Mouse (Mus musculus) urinary bladder, adult 18-20 months (tissue): ENCODE results near the gene Npas4.

Experiments used
- DNase-seq, 2 experiments: peaks; one replicate each; pipeline ENCODE4 v3.0.0; 2022; ENCODE audit warnings: low spot score in 2 of 2, mixed read lengths in 2 of 2

The Npas4 gene

GRCm38 (mm10) chr19:4992904-4993303 is 2.8 kb upstream of the Npas4 start:
- peak; percentile 30 to 59 for DNase-seq

GRCm38 (mm10) chr19:4992371-4992770 is 2.3 kb upstream of the Npas4 start:
- DNase-seq: no peak

DNA sequence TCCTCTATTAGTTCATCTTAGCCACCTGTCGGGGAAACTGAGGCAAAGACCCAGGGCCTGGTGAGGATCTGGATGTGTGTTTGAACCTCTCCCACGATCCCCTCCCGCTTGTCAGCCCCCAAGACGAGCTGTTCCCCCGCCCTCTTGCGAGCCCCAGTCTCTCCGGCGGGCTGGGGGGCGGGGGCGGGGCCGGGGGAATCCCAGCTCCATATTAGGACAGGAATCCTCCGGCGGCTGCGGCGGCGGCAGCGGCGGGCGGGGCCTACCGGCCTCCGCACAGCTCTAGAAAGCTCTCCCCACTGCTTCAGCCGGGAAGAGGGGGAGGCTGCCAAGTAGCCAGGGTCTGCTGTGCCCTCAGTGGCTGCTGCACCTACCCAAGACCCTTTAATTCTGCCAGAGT is 600 bp upstream of the Npas4 start:
- DNase-seq: no peak

- DNase-seq: no peak
Observed at GRCm38 (mm10) chr19:4989434-4990255, 471 bp downstream of the Npas4 start.

DNA sequence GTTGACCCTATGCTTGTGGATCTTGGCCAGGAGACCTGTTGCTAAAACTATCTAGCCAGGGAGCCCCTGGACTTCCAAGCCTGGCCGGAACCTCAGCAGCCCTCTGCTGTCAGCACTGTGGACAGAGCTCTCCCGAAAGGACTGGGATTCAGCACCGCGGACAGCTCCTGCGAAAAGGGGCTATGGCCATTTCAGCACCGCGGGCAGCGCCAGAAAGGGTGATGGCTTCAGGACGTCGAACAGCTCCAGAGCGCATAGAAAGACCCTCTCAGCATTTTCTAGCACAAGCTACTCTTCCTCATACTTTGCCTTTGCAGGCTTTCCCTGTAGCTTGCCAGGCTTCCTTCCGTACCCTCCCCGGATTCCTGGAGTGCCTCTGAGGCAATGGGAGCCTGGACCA is 1.1 kb downstream of the Npas4 start:
- DNase-seq: peak; percentile 81 to 96

GRCm38 (mm10) chr19:4981767-4982166 is 8.3 kb downstream of the Npas4 start:
- peak in 1 of 2 experiments; percentile 4 for DNase-seq

DNA sequence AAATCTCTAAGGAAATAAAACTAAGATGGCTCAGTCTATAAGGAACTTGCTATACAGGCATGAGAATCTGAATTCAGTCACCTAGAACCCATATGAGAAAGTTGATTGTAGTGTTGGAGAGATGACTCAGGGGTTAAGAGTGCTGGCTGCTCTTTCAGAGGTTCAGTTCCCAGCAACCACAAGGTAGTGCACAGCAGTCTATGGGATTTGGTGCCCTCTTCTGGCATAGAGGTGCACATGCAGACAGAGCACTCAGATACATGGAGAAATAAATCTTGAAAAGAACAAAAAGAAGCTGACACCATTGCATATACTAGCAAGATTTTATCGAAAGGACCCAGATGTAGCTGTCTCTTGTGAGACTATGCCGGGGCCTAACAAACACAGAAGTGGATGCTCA is 21.9 kb downstream of the Npas4 start:
- no peak for DNase-seq

GRCm38 (mm10) chr19:4961928-4962601 is 28.1 kb downstream of the Npas4 start, which contains the start of gene Mrpl11:
Mrpl11 (plus strand) TSS chr19:4962147.
- DNase-seq: peak; percentile 81 to 82

GRCm38 (mm10) chr19:4948641-4949040 is 41.5 kb downstream of the Npas4 start:
- DNase-seq: peak; percentile 85 to 86

DNA sequence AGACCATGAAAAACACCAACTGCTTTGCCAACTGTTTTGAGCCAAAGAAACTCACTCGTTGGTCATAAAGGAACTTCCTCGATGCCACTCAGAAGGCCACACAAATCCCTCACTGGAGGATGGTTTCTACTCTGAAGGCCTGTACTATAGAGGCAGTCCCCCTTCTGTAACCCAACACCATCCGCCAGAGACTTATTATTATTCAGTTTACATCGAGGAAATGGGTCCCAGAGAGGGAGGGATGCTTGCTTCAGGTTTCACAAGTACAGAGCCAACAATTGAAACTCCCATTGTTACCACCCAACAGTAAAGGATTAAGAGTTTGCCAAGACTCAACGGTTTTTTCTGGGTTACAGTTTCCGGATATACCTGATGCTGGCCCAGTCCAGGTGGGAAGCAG is 44.6 kb downstream of the Npas4 start:
- DNase-seq: no peak

GRCm38 (mm10) chr19:4943253-4943588 is 46.9 kb downstream of the Npas4 start:
- peak in 1 of 2 experiments; percentile 20 for DNase-seq

- peak; percentile 72 to 82 for DNase-seq
Observed at GRCm38 (mm10) chr19:4942551-4943252, 47.4 kb downstream of the Npas4 start, which contains the start of gene Peli3. Peli3 (minus strand) TSS chr19:4943127.

DNA sequence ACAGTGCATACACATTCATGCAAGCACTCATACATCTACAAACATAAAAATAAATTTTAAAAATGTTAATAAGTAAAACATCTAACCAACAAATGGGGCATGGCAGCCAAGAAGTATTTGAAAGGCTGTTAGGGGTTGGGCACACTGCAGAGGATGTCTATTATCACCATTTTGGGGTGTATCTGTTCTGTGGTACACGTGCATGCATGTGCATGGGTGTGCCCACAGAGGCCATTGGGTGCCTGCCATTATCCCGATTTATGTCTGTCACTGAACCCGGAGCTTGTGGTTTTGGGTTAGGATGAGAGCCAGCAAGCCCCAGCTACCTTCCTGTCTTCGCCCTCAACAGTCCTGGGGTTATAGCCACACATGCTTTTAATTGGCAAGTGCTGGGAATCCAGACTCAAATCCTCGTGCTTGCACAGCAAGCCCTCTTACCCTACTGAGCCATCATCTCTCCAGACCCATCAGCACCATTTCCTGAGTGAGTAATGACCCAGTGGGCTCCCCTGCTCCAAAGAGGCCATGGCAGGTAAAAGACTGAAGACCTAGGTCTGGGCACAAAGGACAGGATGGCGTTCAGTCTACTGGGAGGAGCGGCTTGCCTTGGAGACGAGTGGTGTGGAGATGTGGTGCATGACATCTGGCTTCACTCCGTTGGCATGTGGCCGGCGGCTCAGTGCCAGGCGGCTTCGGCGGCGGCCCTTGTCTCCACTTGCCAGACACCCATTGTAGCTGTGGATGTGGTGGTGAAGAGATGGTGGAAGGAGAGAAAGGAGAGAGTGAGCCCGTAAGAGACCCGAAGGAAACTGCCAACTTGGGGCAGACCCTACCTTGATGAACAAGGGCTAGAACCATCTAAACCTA is 52.4 kb downstream of the Npas4 start:
- no peak for DNase-seq

- no peak for DNase-seq
Observed at GRCm38 (mm10) chr19:4936896-4937295, 53.2 kb downstream of the Npas4 start.
